Mouse (Mus musculus) embryonic fibroblast, embryonic 13.5 days (primary cell): ENCODE results near the gene Tmem266.

Experiments
- CTCF ChIP-seq: IDR thresholded peaks from 2 replicates; pipeline ENCODE4 v1.5.1; 2011; ENCODE audit warnings: mild to moderate bottlenecking, control low read depth, low read length, moderate library complexity, borderline replicate concordance; ENCODE audit not compliant: insufficient read depth
- POLR2A ChIP-seq: IDR thresholded peaks from 2 replicates; pipeline ENCODE4 v1.6.1; 2011; ENCODE audit warnings: low read depth, mild to moderate bottlenecking, control low read depth, low read length, moderate library complexity

- TF ChIP-seq CTCF: no peak
- no peak for TF ChIP-seq POLR2A
These were observed 105.9 kb downstream of the Tmem266 start for GRCm38 (mm10) chr9:55432306-55433289.
